Mouse (Mus musculus) heart, adult 8-10 months (tissue): ENCODE data around the gene Zdhhc18. TPM values are rescaled to one million over a fixed set of nuclear protein-coding genes. Genes with fewer than 3 reads are reported as not detected.

Experiments
- DNase-seq: peaks from one replicate; pipeline ENCODE4 v3.0.0; 2022; ENCODE audit warnings: low spot score
- total RNA-seq, 4 experiments: library from RNA; stranded (reverse); gene quantifications; 2 replicates each; pipeline ENCODE4 v1.2.4; 2022

Gene Zdhhc18
- total RNA-seq, 4 experiments from 2014 or later: 16.1 to 24.3 (median 22.1) TPM

- peak; percentile 44 for DNase-seq
Observed at GRCm38 (mm10) chr4:133631071-133631768, 18.7 kb downstream of the Zdhhc18 start.

- no peak for DNase-seq
Observed at GRCm38 (mm10) chr4:133630326-133630920, 19.5 kb downstream of the Zdhhc18 start.

- no peak for DNase-seq
Observed at GRCm38 (mm10) chr4:133629191-133629590, 20.8 kb downstream of the Zdhhc18 start.

- no peak for DNase-seq
Observed at GRCm38 (mm10) chr4:133628517-133628916, 21.4 kb downstream of the Zdhhc18 start.

- DNase-seq: no peak
Observed at GRCm38 (mm10) chr4:133627039-133627438, 22.9 kb downstream of the Zdhhc18 start.

- no peak for DNase-seq
Observed at GRCm38 (mm10) chr4:133626621-133627020, 23.3 kb downstream of the Zdhhc18 start.

- DNase-seq: no peak
Observed at GRCm38 (mm10) chr4:133626221-133626620, 23.7 kb downstream of the Zdhhc18 start.

- DNase-seq: peak; percentile 80
Observed at GRCm38 (mm10) chr4:133625621-133626071, 24.3 kb downstream of the Zdhhc18 start.

GRCm38 (mm10) chr4:133624830-133625229 is 25.1 kb downstream of the Zdhhc18 start:
- no peak for DNase-seq

GRCm38 (mm10) chr4:133622161-133622695 is 27.7 kb downstream of the Zdhhc18 start:
- DNase-seq: no peak

- no peak for DNase-seq
Observed at GRCm38 (mm10) chr4:133620668-133621067, 29.3 kb downstream of the Zdhhc18 start.

GRCm38 (mm10) chr4:133619473-133620136 is 30.3 kb downstream of the Zdhhc18 start:
- DNase-seq: no peak

- DNase-seq: no peak
Observed at GRCm38 (mm10) chr4:133617936-133618335, 32.0 kb downstream of the Zdhhc18 start.

GRCm38 (mm10) chr4:133615416-133615815 is 34.5 kb downstream of the Zdhhc18 start:
- DNase-seq: no peak

- DNase-seq: no peak
Observed at GRCm38 (mm10) chr4:133614274-133614761, 35.6 kb downstream of the Zdhhc18 start.

GRCm38 (mm10) chr4:133613867-133614266 is 36.1 kb downstream of the Zdhhc18 start:
- no peak for DNase-seq

- no peak for DNase-seq
Observed at GRCm38 (mm10) chr4:133613026-133613425, 36.9 kb downstream of the Zdhhc18 start.

- DNase-seq: no peak
Observed at GRCm38 (mm10) chr4:133612416-133612815, 37.5 kb downstream of the Zdhhc18 start.

GRCm38 (mm10) chr4:133611815-133612214 is 38.1 kb downstream of the Zdhhc18 start:
- no peak for DNase-seq

GRCm38 (mm10) chr4:133609719-133610118 is 40.2 kb downstream of the Zdhhc18 start:
- peak; percentile 75 for DNase-seq

- no peak for DNase-seq
Observed at GRCm38 (mm10) chr4:133607284-133607683, 42.7 kb downstream of the Zdhhc18 start.

- no peak for DNase-seq
Observed at GRCm38 (mm10) chr4:133605330-133605729, 44.6 kb downstream of the Zdhhc18 start.
